Mouse (Mus musculus) CH12.LX (cell line): ENCODE measurements around the gene Zfp62. TPM values are rescaled to one million over a fixed set of nuclear protein-coding genes. Genes with fewer than 3 reads are reported as not detected.
A peak's percentile ranks its signal among the peaks of the same experiment; 100 is the strongest.

ENCODE experiments used
- DNase-seq: peaks from one replicate; pipeline ENCODE4 v3.0.0-alpha.2; 2013; ENCODE audit errors: extremely low read depth
- H3K27ac ChIP-seq: 2 replicates; pipeline ENCODE4 v1.5.1; 2012; ENCODE audit warnings: low read depth, mild to moderate bottlenecking, control low read depth, moderate library complexity; ENCODE audit not compliant: insufficient read depth
- H3K27me3 ChIP-seq: replicated peaks from 2 replicates; pipeline ENCODE3; 2012; ENCODE audit warnings: inconsistent platforms
- H3K36me3 ChIP-seq, 2 experiments: replicated peaks in 1 of 2; 2 replicates each; pipeline versions ENCODE3 to v1.6.1; 2012; ENCODE audit warnings: inconsistent platforms in 1 of 2, low read length in 1 of 2, mild to moderate bottlenecking in 1 of 2, mixed read lengths in 1 of 2, moderate library complexity in 1 of 2; ENCODE audit not compliant: control insufficient read depth in 1 of 2, insufficient read depth in 1 of 2
- H3K4me1 ChIP-seq, 2 experiments: 2 replicates each; pipeline ENCODE4 v1.6.1; 2012; ENCODE audit warnings: inconsistent platforms in 1 of 2, moderate library complexity in 1 of 2; ENCODE audit not compliant: insufficient read depth in 2 of 2, control insufficient read depth in 1 of 2
- H3K4me2 ChIP-seq: 2 replicates; pipeline ENCODE4 v1.6.1; 2012; ENCODE audit warnings: low read depth, mild to moderate bottlenecking, control low read depth; ENCODE audit not compliant: poor library complexity, insufficient read depth, severe bottlenecking
- H3K4me3 ChIP-seq, 3 experiments: fragments of 150-350 bp in 1 of 3; sonication (generic) in 1 of 3; replicated peaks in 1 of 3; 2 replicates each; pipeline versions ENCODE3 to v1.5.1; 2011 to 2012; ENCODE audit warnings: low read depth in 2 of 3, low read length in 2 of 3, mild to moderate bottlenecking in 2 of 3, moderate library complexity in 2 of 3, control low read depth in 1 of 3, improper control_type of control experiment in 1 of 3, inconsistent platforms in 1 of 3, mixed read lengths in 1 of 3; ENCODE audit not compliant: poor library complexity in 1 of 3
- H3K79me2 ChIP-seq: replicated peaks from 2 replicates; pipeline ENCODE4 v1.6.1; 2012; ENCODE audit warnings: mild to moderate bottlenecking, moderate library complexity; ENCODE audit not compliant: control insufficient read depth, poor library complexity, insufficient read depth, severe bottlenecking; ENCODE audit errors: extremely low read depth
- H3K9ac ChIP-seq: 2 replicates; pipeline ENCODE4 v1.6.1; 2012; ENCODE audit warnings: low read depth, mild to moderate bottlenecking, control low read depth, moderate library complexity; ENCODE audit not compliant: insufficient read depth
- H3K9me3 ChIP-seq: replicated peaks from 2 replicates; pipeline ENCODE3; 2012; ENCODE audit warnings: low read length, inconsistent platforms, mixed read lengths
- BHLHE40 ChIP-seq: IDR thresholded peaks from 2 replicates; pipeline ENCODE4 v1.6.1; 2011; ENCODE audit warnings: mild to moderate bottlenecking, low read depth, low read length, improper control_type of control experiment
- CHD1 ChIP-seq: IDR thresholded peaks from 2 replicates; pipeline ENCODE4 v1.6.1; 2012; ENCODE audit warnings: low read depth, low read length, improper control_type of control experiment, inconsistent platforms
- CHD2 ChIP-seq: IDR thresholded peaks from 2 replicates; pipeline ENCODE4 v1.6.1; 2011; ENCODE audit warnings: low read length, improper control_type of control experiment
- E2F4 ChIP-seq: IDR thresholded peaks from 2 replicates; pipeline ENCODE4 v1.6.1; 2011; ENCODE audit warnings: low read depth, low read length, improper control_type of control experiment; ENCODE audit not compliant: insufficient replicate concordance
- EP300 ChIP-seq: IDR thresholded peaks from 2 replicates; pipeline ENCODE4 v1.6.1; 2011; ENCODE audit warnings: low read length, improper control_type of control experiment
- ETS1 ChIP-seq: conservative IDR thresholded peaks from 2 replicates; pipeline ENCODE4 v1.6.1; 2012; ENCODE audit warnings: low read depth, mild to moderate bottlenecking, inconsistent platforms, low read length, improper control_type of control experiment, moderate library complexity
- IRF4 ChIP-seq: IDR thresholded peaks from 2 replicates; pipeline ENCODE4 v1.6.1; 2014; ENCODE audit warnings: low read depth, mild to moderate bottlenecking, inconsistent platforms, low read length, improper control_type of control experiment
- JUND ChIP-seq: conservative IDR thresholded peaks from 2 replicates; pipeline ENCODE4 v1.6.1; 2011; ENCODE audit warnings: low read depth, low read length, improper control_type of control experiment
- MAFK ChIP-seq: IDR thresholded peaks from 2 replicates; pipeline ENCODE4 v1.6.1; 2011; ENCODE audit warnings: low read length, improper control_type of control experiment; ENCODE audit not compliant: insufficient replicate concordance
- MAX ChIP-seq: IDR thresholded peaks from 2 replicates; pipeline ENCODE4 v1.6.1; 2011; ENCODE audit warnings: low read length, improper control_type of control experiment
- MEF2A ChIP-seq: IDR thresholded peaks from 2 replicates; pipeline ENCODE4 v1.6.1; 2014; ENCODE audit warnings: low read depth, mild to moderate bottlenecking, inconsistent platforms, low read length, improper control_type of control experiment, borderline replicate concordance
- MXI1 ChIP-seq: IDR thresholded peaks from 2 replicates; pipeline ENCODE4 v1.6.1; 2011; ENCODE audit warnings: mild to moderate bottlenecking, low read depth, low read length, improper control_type of control experiment
- MYC ChIP-seq: IDR thresholded peaks from 2 replicates; pipeline ENCODE4 v1.6.1; 2011; ENCODE audit warnings: low read depth, mild to moderate bottlenecking, improper control_type of control experiment, low read length
- NELFE ChIP-seq: IDR thresholded peaks from 2 replicates; pipeline ENCODE4 v1.6.1; 2011; ENCODE audit warnings: low read depth, low read length, improper control_type of control experiment
- NRF1 ChIP-seq: IDR thresholded peaks from 2 replicates; pipeline ENCODE4 v1.6.1; 2014; ENCODE audit warnings: low read depth, mild to moderate bottlenecking, inconsistent platforms, low read length, improper control_type of control experiment, moderate library complexity
- POLR2A ChIP-seq: IDR thresholded peaks from 2 replicates; pipeline ENCODE4 v1.6.1; 2011; ENCODE audit warnings: low read depth, mild to moderate bottlenecking, improper control_type of control experiment, low read length
- RAD21 ChIP-seq: IDR thresholded peaks from 2 replicates; pipeline ENCODE4 v1.6.1; 2011; ENCODE audit warnings: low read depth, mild to moderate bottlenecking, low read length, improper control_type of control experiment, moderate library complexity
- SIN3A ChIP-seq: IDR thresholded peaks from 2 replicates; pipeline ENCODE4 v1.6.1; 2012; ENCODE audit warnings: low read length, improper control_type of control experiment, inconsistent platforms
- TBP ChIP-seq: conservative IDR thresholded peaks from 2 replicates; pipeline ENCODE4 v1.6.1; 2011; ENCODE audit warnings: low read depth, low read length, improper control_type of control experiment
- USF1 ChIP-seq: IDR thresholded peaks from 2 replicates; pipeline ENCODE4 v1.6.1; 2014; ENCODE audit warnings: low read depth, mild to moderate bottlenecking, inconsistent platforms, low read length, improper control_type of control experiment
- USF2 ChIP-seq: conservative IDR thresholded peaks from 2 replicates; pipeline ENCODE4 v1.6.1; 2011; ENCODE audit warnings: low read depth, low read length, improper control_type of control experiment
- ZC3H11A ChIP-seq: IDR thresholded peaks from 2 replicates; pipeline ENCODE4 v1.6.1; 2012; ENCODE audit warnings: low read depth, mild to moderate bottlenecking, inconsistent platforms, low read length, improper control_type of control experiment
- ZMIZ1 ChIP-seq: IDR thresholded peaks from 2 replicates; pipeline ENCODE4 v1.6.1; 2012; ENCODE audit warnings: low read depth, mild to moderate bottlenecking, inconsistent platforms, low read length, improper control_type of control experiment
- ZNF384 ChIP-seq: IDR thresholded peaks from 2 replicates; pipeline ENCODE4 v1.6.1; 2012; ENCODE audit warnings: low read depth, low read length, improper control_type of control experiment, inconsistent platforms
- dilution Hi-C: fragments of 300-500 bp; cut with MboI; formaldehyde crosslinking; loops from 2 replicates; pipeline ENCODE4 v1.14.3; 2020; ENCODE audit warnings: low sequenced_read_pairs; ENCODE audit not compliant: extremely low pct_unique_long_range_greater_than_20kb, extremely low pct_ligation_motif_present
- in situ Hi-C: fragments of 300-500 bp; cut with MboI; formaldehyde crosslinking; loops from 3 replicates; pipeline ENCODE4 v1.14.3; 2019; ENCODE audit warnings: low sequenced_read_pairs, low pct_ligation_motif_present, low pct_unique_long_range_greater_than_20kb, mixed read lengths
- polyA plus RNA-seq: library from polyadenylated mRNA; unstranded; fragments of >175 nt; gene quantifications from 2 replicates; pipeline ENCODE4 v1.2.1, GENCODE M21; 2012; ENCODE audit warnings: low read depth; ENCODE audit not compliant: insufficient read length
- total RNA-seq, 2 experiments: library from RNA; depleted of rRNA; stranded (reverse); fragments of 300-350 nt in 1 of 2; fragments of >200 nt in 1 of 2; gene quantifications; 2 replicates each; pipeline ENCODE4 v1.2.3; 2012 to 2014

Zfp62 gene
- total and polyA plus RNA-seq, 3 experiments: 22.6 to 38.7 (median 25.3) TPM

DNA sequence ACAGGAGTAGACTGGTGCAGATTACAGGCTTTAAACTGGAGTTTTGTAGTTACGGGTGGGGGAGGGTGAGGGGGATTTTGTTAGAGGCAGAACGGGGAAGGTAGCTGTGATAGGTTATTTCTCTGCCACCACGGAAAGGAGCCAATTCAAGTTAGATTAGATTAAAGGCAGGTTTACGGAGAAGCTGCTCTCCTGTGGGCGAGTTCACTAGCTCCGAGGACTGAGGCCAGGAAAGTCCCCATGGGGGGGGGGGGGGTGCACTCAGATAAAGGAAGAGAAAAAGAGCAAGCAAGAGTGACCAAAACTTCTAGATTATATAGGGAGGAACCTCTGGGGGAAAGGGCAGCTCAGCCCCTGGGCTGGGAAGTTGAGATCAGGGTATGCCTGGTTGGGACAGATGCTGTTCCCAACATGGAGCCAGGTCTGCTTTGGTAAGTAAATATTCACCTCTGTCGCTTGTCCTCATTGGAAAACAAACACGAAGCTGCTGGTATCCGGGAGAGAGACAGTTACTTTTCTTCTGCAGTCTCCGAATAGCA lies 500 bp upstream of the Zfp62 start:
- DNase-seq: peak; percentile 40
- peak overlapping the region; percentile 99 for H3K4me2 ChIP-seq
- peaks cover 5% of the 10 kb centered on the region for H3K9me3 ChIP-seq
- peaks cover 24% of the 10 kb centered on the region for H3K79me2 ChIP-seq
- peak overlapping the region; percentile 94; the same call in 1 of the 2 replicates for H3K27ac ChIP-seq
- in situ Hi-C loops: no loop called here
- TF ChIP-seq CHD2 (peak; percentile 74), EP300 (0 out of 2 replicates have a peak, but pooled peaks have one; percentile 18), POLR2A (no peak)
- peak overlapping the region; percentile 63 to 77 (median 71) for H3K4me3 ChIP-seq
- no peaks in the 10 kb centered on the region for H3K27me3 ChIP-seq
- peak overlapping the region; percentile 95 for H3K9ac ChIP-seq
- dilution Hi-C loops: no loop called here
- peaks cover 8 to 22% of the 10 kb centered on the region in 2 experiments for H3K36me3 ChIP-seq
- peaks cover 5 to 46% of the 10 kb centered on the region in 2 experiments for H3K4me1 ChIP-seq

- dilution Hi-C loops (no loop called here), in situ Hi-C loops (no loop called here)
- peak overlapping the region; percentile 63 to 77 (median 71) for H3K4me3 ChIP-seq
- peaks cover 8 to 20% of the 10 kb centered on the region in 2 experiments for H3K36me3 ChIP-seq
- TF ChIP-seq USF2 (peak; percentile 52; the same call in 1 of the 2 replicates), TBP (peak; percentile 69), CHD1 (peak; percentile 17; the same call in 1 of the 2 replicates), E2F4 (0 out of 2 replicates have a peak, but pooled peaks have one; percentile 7), ZNF384 (0 out of 2 replicates have a peak, but pooled peaks have one; percentile 13), USF1 (peak; percentile 65), MXI1 (no peak; the same call in 1 of the 2 replicates), POLR2A (peak; percentile 54), MAX (peak; percentile 9; the same call in 1 of the 2 replicates), NRF1 (0 out of 2 replicates have a peak, but pooled peaks have one; percentile 3), CHD2 (peak; percentile 59), ETS1 (peak; percentile 66), MYC (0 out of 2 replicates have a peak, but pooled peaks have one; percentile 42), MEF2A (peak; percentile 30; the same call in 1 of the 2 replicates), MAFK (peak; percentile 5; the same call in 1 of the 2 replicates), JUND (no peak), RAD21 (no peak; the same call in 1 of the 2 replicates), ZMIZ1 (no peak; the same call in 1 of the 2 replicates), BHLHE40 (peak; percentile 94), ZC3H11A (no peak), IRF4 (peak; percentile 66; the same call in 1 of the 2 replicates), SIN3A (0 out of 2 replicates have a peak, but pooled peaks have one; percentile 13), NELFE (peak; percentile 10; the same call in 1 of the 2 replicates)
- DNase-seq: peak; percentile 86
- H3K27me3 ChIP-seq: no peaks in the 10 kb centered on the region
- H3K4me2 ChIP-seq: peak overlapping the region; percentile 37; the same call in 1 of the 2 replicates
- peaks cover 34% of the 10 kb centered on the region for H3K79me2 ChIP-seq
- peaks cover 5 to 58% of the 10 kb centered on the region in 2 experiments for H3K4me1 ChIP-seq
- H3K27ac ChIP-seq: peak overlapping the region; percentile 94
- peak overlapping the region; percentile 95 for H3K9ac ChIP-seq
- H3K9me3 ChIP-seq: no peaks in the 10 kb centered on the region
Observed at GRCm38 (mm10) chr11:49203771-49204497, 842 bp downstream of the Zfp62 start.
